Mouse (Mus musculus): Measurements from ENCODE around the gene Krtcap2. TPM values are rescaled to one million over a fixed set of nuclear protein-coding genes. Genes with fewer than 3 reads are reported as not detected.

Krtcap2 gene
- polyA plus RNA-seq, 1 experiment: 82.9 TPM

DNA sequence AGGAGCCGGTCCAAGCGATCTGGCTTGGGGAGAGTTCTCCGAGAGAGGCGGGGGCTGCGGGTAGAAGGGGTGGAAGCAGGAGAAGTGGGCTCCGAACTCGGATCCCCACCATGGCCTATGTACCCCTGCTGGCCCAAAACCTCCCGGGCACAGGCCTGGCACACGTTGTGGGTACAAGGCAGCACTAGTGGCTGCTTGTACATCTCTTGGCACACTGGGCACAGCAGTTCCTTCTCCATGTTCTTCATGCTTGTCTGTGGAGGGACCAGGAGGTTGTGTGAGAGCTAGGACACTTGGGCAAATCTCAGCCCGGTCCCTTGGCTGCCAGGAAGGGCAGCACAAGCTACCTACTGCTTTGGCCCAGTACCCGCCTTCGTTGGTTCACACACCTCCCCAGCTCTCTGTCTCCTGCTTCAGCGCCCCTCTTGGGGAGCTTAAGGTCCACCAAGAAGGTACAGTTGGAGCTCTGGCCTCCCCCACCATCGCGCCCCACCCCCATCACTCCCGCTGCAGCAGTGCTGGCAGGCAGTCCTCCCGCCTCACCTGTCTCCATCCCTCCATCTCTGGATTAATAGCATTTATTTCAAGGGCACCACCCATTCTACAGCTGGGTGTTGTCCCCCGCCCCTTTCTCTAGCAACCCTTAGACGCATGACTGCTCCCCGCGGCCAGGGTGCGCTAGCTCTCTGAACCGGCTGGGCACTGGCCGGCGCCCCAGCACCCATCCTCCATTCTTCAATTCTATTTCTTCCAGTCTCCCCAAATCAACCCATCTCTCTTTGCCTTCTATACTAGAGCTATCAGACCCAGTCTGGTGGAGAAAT, 1.4 kb upstream of the Krtcap2 start:
- peak overlapping the region; percentile 95 for H3K4me3 ChIP-seq (replicated peaks; ENCODE audit: insufficient read depth, low read depth, low read length)
- peaks cover 14% of the 10 kb centered on the region for H3K4me1 ChIP-seq (ENCODE audit: control insufficient read depth, insufficient read depth, low read length)
- peak; percentile 30; the same call in 1 of the 2 replicates for TF ChIP-seq CTCF (IDR thresholded peaks at IDR 0.05; ENCODE audit: borderline replicate concordance, insufficient read depth, low read depth, low read length)
- no peak for TF ChIP-seq POLR2A (IDR thresholded peaks at IDR 0.05; ENCODE audit: borderline replicate concordance, insufficient read depth, low read length)
- H3K27ac ChIP-seq (ENCODE audit: insufficient read depth, low read length): peak overlapping the region; percentile 63
- 5% methylated on average over 25 of the region's 25 CpGs for WGBS
- DNase-seq: peak; percentile 64 to 70
- H3K27me3 ChIP-seq (ENCODE audit: control insufficient read depth, insufficient read depth, low read length): no peaks in the 10 kb centered on the region

DNA sequence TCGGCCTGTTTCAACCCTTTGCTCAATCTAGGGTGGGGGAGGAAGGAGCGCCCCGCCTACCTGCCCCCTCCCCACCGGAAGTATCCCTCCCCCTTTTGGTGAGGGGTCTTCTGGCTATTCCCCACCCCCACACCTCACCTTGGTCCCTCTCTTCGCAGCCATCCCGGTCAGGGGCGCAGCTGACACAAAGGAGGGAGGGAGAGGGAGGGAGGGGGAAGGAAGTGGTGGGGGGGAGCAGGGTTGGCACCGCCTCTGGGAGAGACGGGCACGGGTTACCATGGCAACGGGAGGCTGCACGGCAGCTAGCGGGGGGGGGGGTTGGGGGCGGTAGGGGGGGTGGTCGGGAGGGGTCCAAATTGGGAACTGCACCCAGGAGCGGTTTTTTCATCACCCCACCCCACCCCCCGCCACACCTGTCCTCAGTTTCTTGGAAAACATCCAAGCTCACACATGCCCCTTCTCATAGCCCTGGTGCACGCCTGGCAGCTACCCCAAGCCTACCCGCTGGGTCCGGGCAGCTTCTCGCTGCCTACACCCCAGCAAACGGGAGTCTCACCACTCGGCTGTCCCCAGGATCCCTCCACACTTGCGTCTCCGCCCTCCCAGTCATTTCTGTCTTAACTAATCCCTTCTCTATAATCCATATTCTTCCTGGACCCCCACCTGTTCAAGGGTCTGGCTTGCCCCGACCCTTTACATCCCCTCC, 631 bp upstream of the Krtcap2 start:
- TF ChIP-seq POLR2A (IDR thresholded peaks at IDR 0.05; ENCODE audit: borderline replicate concordance, insufficient read depth, low read length) (peak; percentile 1; the same call in 1 of the 2 replicates), CTCF (IDR thresholded peaks at IDR 0.05; ENCODE audit: borderline replicate concordance, insufficient read depth, low read depth, low read length) (no peak)
- no peaks in the 10 kb centered on the region for H3K27me3 ChIP-seq (ENCODE audit: control insufficient read depth, insufficient read depth, low read length)
- under 1% methylated on average over 26 of the region's 26 CpGs for WGBS
- H3K27ac ChIP-seq (ENCODE audit: insufficient read depth, low read length): peak overlapping the region; percentile 74
- H3K4me3 ChIP-seq (replicated peaks; ENCODE audit: insufficient read depth, low read depth, low read length): peak overlapping the region; percentile 95
- peak; percentile 84 to 86 for DNase-seq
- peaks cover 14% of the 10 kb centered on the region for H3K4me1 ChIP-seq (ENCODE audit: control insufficient read depth, insufficient read depth, low read length)

DNA sequence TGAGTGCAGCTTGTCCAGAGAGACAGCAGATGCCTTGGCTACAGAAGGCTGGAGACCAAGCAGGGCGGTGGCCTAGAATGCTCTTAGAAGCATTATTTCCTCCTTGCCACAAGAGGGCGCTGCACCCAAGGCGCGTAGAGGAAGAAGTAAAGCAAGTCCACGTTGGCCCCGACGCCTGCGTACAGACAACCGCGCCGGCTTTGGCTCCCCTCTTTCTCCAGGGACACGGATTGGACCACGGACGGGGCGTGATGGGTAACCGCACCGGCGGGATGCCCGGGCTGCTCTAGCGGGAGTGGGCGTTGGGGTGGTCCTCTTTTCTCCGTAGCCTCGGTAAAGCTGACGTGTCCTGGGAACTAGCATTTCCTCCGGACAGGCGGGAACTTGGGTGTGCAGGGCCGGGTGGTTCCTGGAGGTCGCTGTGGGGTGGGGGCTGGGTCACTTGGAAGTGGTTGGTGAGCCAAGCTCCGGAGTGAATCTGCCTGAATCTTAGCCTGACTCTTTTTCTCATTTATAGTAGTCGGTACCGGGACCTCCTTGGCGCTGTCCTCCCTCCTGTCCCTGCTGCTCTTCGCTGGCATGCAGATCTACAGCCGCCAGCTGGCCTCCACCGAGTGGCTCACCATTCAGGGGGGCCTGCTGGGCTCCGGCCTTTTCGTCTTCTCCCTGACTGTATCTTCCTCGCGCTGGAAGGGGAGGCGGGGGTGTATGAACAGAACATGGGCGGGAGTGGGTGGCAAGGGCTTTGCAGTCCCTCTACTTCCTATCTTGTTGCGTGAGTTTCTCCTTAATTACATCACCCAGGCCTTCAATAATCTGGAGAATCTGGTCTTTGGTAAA, 715 bp downstream of the Krtcap2 start, which contains the start of gene Trim46:
Trim46 (minus strand) TSS at position 49 of the 840 bp plus-strand sequence.
- H3K27ac ChIP-seq (ENCODE audit: insufficient read depth, low read length): peak within 1 kb of the TSS; percentile 87
- H3K27me3 ChIP-seq (ENCODE audit: control insufficient read depth, insufficient read depth, low read length): no peaks in the 10 kb centered on the region
- WGBS: under 1% methylated on average over 42 of the region's 42 CpGs
- peak within 1 kb of the TSS; percentile 95 for H3K4me3 ChIP-seq (replicated peaks; ENCODE audit: insufficient read depth, low read depth, low read length)
- peak; percentile 94 for DNase-seq
- peaks cover 17% of the 10 kb centered on the region for H3K4me1 ChIP-seq (ENCODE audit: control insufficient read depth, insufficient read depth, low read length)
- TF ChIP-seq POLR2A (IDR thresholded peaks at IDR 0.05; ENCODE audit: borderline replicate concordance, insufficient read depth, low read length) (peak; percentile 49; the same call in 1 of the 2 replicates), CTCF (IDR thresholded peaks at IDR 0.05; ENCODE audit: borderline replicate concordance, insufficient read depth, low read depth, low read length) (peak; percentile 89)

DNA sequence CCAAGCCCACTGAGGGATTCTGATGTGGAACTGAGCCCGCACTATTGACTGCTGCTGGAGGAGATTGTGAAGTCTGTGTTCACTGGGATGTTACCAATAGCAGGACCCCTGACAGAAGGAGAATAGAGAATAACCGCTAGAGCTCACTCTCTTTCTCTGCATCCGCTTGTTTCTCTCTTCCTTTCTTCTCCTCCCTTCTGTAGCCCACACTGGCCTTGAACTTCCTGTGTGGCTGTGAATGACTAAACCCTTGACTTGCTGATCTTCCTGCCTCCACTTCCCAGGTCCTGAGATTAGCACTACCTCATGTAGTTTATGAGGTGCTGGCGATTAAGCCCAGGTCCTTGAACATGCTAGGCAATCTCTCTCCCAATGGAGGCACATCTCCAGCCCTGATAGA, 1.7 kb downstream of the Krtcap2 start:
- Histone ChIP-seq H3K4me1 (ENCODE audit: control insufficient read depth, insufficient read depth, low read length) (peaks cover 13% of the 10 kb centered on the region), H3K27me3 (ENCODE audit: control insufficient read depth, insufficient read depth, low read length) (no peaks in the 10 kb centered on the region), H3K4me3 (replicated peaks; ENCODE audit: insufficient read depth, low read depth, low read length) (no peak overlapping the region), H3K27ac (ENCODE audit: insufficient read depth, low read length) (no peak overlapping the region)
- TF ChIP-seq POLR2A (IDR thresholded peaks at IDR 0.05; ENCODE audit: borderline replicate concordance, insufficient read depth, low read length) (no peak), CTCF (IDR thresholded peaks at IDR 0.05; ENCODE audit: borderline replicate concordance, insufficient read depth, low read depth, low read length) (no peak)
- 83% methylated on average over 4 of the region's 4 CpGs for WGBS
- no peak for DNase-seq

DNA sequence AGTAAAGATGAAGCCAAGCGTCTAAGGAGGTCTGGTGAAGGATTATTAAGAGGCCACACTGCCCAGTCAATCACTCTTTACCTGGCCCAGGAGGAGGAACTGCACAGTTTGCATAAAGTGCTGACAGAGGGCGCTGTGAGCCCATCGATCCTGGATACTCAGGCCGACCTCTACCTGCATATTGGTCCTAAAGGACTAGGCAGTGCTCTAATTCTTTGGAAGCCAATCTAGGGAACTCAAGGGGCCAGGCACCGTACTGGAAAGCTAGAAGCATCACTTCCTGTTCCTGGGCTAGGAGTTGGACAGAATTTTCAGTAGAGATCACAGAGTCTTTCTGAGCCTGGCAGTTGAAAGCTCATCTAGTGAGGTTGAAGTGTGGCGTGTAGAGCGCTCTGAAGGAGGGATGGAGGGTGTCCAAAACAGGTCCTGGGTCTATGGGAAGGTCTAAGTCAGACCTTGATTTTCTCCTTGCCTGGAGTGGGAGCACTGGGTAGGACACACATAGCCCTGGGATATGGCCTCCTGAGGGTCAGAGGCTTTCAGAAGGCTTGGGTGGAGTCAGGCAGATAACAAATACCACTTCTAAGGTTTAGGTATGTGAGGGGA, 4.8 kb downstream of the Krtcap2 start:
- Histone ChIP-seq H3K27me3 (ENCODE audit: control insufficient read depth, insufficient read depth, low read length) (no peaks in the 10 kb centered on the region), H3K27ac (ENCODE audit: insufficient read depth, low read length) (no peak overlapping the region), H3K4me1 (ENCODE audit: control insufficient read depth, insufficient read depth, low read length) (peaks cover 8% of the 10 kb centered on the region; the same call in 1 of the 2 replicates), H3K4me3 (replicated peaks; ENCODE audit: insufficient read depth, low read depth, low read length) (no peak overlapping the region)
- 21% methylated on average over 7 of the region's 7 CpGs for WGBS
- TF ChIP-seq POLR2A (IDR thresholded peaks at IDR 0.05; ENCODE audit: borderline replicate concordance, insufficient read depth, low read length) (no peak), CTCF (IDR thresholded peaks at IDR 0.05; ENCODE audit: borderline replicate concordance, insufficient read depth, low read depth, low read length) (peak; percentile 89)
- DNase-seq: peak; percentile 71 to 76

DNA sequence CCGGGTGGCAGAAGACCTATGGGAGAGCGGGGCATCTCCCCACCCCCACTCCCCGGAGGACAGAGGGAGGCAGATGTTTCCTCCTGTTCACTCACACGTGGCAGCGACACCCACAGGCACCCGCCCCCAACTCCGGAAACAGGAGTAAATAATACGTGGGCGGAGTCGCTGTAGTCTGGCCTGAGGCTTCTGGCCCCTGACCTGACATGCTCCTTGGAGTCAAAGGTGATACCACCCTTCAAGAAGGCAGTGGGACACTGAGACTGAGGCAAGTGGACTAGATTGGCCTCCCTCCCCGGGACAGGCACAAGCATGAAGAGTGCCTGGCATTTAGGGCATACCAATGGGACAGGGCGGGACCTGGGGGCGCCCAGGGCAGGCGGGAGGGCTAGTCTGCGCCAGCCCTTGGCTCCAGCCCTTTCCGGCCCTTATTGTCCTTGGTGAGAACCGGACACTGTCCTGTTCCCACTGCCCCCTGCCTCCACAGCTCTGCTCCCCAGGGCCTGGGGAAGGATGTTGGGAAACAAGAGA, 5.7 kb downstream of the Krtcap2 start:
- DNase-seq: no peak
- H3K4me1 ChIP-seq (ENCODE audit: control insufficient read depth, insufficient read depth, low read length): peaks cover 4% of the 10 kb centered on the region; the same call in 1 of the 2 replicates
- no peak overlapping the region for H3K27ac ChIP-seq (ENCODE audit: insufficient read depth, low read length)
- no peaks in the 10 kb centered on the region for H3K27me3 ChIP-seq (ENCODE audit: control insufficient read depth, insufficient read depth, low read length)
- H3K4me3 ChIP-seq (replicated peaks; ENCODE audit: insufficient read depth, low read depth, low read length): no peak overlapping the region
- no peak for TF ChIP-seq POLR2A (IDR thresholded peaks at IDR 0.05; ENCODE audit: borderline replicate concordance, insufficient read depth, low read length)
- TF ChIP-seq CTCF (IDR thresholded peaks at IDR 0.05; ENCODE audit: borderline replicate concordance, insufficient read depth, low read depth, low read length): no peak
- WGBS: 6% methylated on average over 17 of the region's 17 CpGs
